Mouse (Mus musculus): ENCODE measurements around the gene 4930407I10Rik.
A peak's percentile ranks its signal among the peaks of the same experiment; 100 is the strongest.

Gene 4930407I10Rik

GRCm38 (mm10) chr15:82058719-82059201 lies at the start of gene 4930407I10Rik:
Gene 4930407I10Rik (plus strand): TSS chr15:82059151.
- no peak for DNase-seq (ENCODE audit: extremely low spot score, low spot score)

- no peak for DNase-seq (ENCODE audit: extremely low spot score, low spot score)
Observed at GRCm38 (mm10) chr15:82011947-82012346, 47.0 kb upstream of the 4930407I10Rik start.

GRCm38 (mm10) chr15:82014745-82015391 lies 44.1 kb upstream of the 4930407I10Rik start:
- no peak for DNase-seq (ENCODE audit: extremely low spot score, low spot score)

- peak; percentile 55 for DNase-seq (ENCODE audit: extremely low spot score, low spot score)
Observed at GRCm38 (mm10) chr15:82015392-82016100, 43.4 kb upstream of the 4930407I10Rik start.

GRCm38 (mm10) chr15:82016101-82016808 lies 42.7 kb upstream of the 4930407I10Rik start:
- DNase-seq (ENCODE audit: extremely low spot score, low spot score): peak; percentile 98

- DNase-seq (ENCODE audit: extremely low spot score, low spot score): no peak
Observed at GRCm38 (mm10) chr15:82016830-82017229, 42.1 kb upstream of the 4930407I10Rik start.

GRCm38 (mm10) chr15:82017461-82017860 lies 41.5 kb upstream of the 4930407I10Rik start:
- no peak for DNase-seq (ENCODE audit: extremely low spot score, low spot score)

- no peak for DNase-seq (ENCODE audit: extremely low spot score, low spot score)
Observed at GRCm38 (mm10) chr15:82019288-82019687, 39.7 kb upstream of the 4930407I10Rik start.

- no peak for DNase-seq (ENCODE audit: extremely low spot score, low spot score)
Observed at GRCm38 (mm10) chr15:82022535-82023088, 36.3 kb upstream of the 4930407I10Rik start.

- DNase-seq (ENCODE audit: extremely low spot score, low spot score): no peak
Observed at GRCm38 (mm10) chr15:82023965-82024635, 34.9 kb upstream of the 4930407I10Rik start.

- no peak for DNase-seq (ENCODE audit: extremely low spot score, low spot score)
Observed at GRCm38 (mm10) chr15:82027276-82027675, 31.7 kb upstream of the 4930407I10Rik start.

- DNase-seq (ENCODE audit: extremely low spot score, low spot score): no peak
Observed at GRCm38 (mm10) chr15:82027726-82028125, 31.2 kb upstream of the 4930407I10Rik start.

GRCm38 (mm10) chr15:82032386-82032785 lies 26.6 kb upstream of the 4930407I10Rik start:
- DNase-seq (ENCODE audit: extremely low spot score, low spot score): no peak

GRCm38 (mm10) chr15:82033762-82034161 lies 25.2 kb upstream of the 4930407I10Rik start, which contains the start of gene Desi1:
Gene Desi1 (minus strand): TSS chr15:82033862.
- no peak for DNase-seq (ENCODE audit: extremely low spot score, low spot score)

GRCm38 (mm10) chr15:82035904-82036689 lies 22.9 kb upstream of the 4930407I10Rik start:
- no peak for DNase-seq (ENCODE audit: extremely low spot score, low spot score)

GRCm38 (mm10) chr15:82040650-82041049 lies 18.3 kb upstream of the 4930407I10Rik start:
- peak; percentile 46 for DNase-seq (ENCODE audit: extremely low spot score, low spot score)

- no peak for DNase-seq (ENCODE audit: extremely low spot score, low spot score)
Observed at GRCm38 (mm10) chr15:82044166-82044784, 14.7 kb upstream of the 4930407I10Rik start.

- DNase-seq (ENCODE audit: extremely low spot score, low spot score): no peak
Observed at GRCm38 (mm10) chr15:82046246-82046891, 12.6 kb upstream of the 4930407I10Rik start.

Measured in neural tube, embryonic 10.5 days (tissue).